Mouse (Mus musculus): ENCODE results near the gene Tyw3. TPM values are rescaled to one million over a fixed set of nuclear protein-coding genes. Genes with fewer than 3 reads are reported as not detected.

The Tyw3 gene
- total and polyA plus RNA-seq, 3 experiments: 46.8 to 70.4 (median 62.5) TPM

DNA sequence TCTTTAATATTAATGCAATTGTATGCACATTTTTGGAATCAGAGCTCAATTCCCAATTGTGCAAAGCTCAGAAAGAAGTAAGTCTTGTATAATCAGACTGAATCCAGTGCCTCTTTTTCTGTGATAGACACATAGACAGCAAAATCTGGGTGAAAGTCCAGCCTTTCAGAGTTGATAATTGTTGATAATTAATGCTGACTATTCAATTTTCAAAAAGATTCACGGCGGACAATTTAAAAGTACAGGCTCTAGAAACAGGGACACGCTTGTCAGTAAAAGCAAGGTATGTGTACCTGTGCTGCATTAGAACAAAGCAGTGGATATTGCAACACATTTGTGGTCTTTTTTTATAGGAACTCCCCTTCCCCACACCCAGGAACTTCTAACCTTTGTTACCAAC lies 34.7 kb downstream of the Tyw3 start:
- no peak overlapping the region for H3K9ac ChIP-seq (ENCODE audit: insufficient read depth, low read depth)
- no peaks in the 10 kb centered on the region for H3K27me3 ChIP-seq (replicated peaks)
- no peak overlapping the region for H3K27ac ChIP-seq (ENCODE audit: insufficient read depth, low read depth)
- no peak overlapping the region for H3K4me2 ChIP-seq (ENCODE audit: insufficient read depth, low read depth, poor library complexity, severe bottlenecking)
- peaks cover 0 to 6% of the 10 kb centered on the region in 2 experiments; a peak in 2 of 4 replicates for H3K4me1 ChIP-seq (ENCODE audit: control insufficient read depth in 1 of 2, insufficient read depth in 2 of 2)
- in situ Hi-C loops (cut with MboI; ENCODE audit: low pct_ligation_motif_present, low pct_unique_long_range_greater_than_20kb, low sequenced_read_pairs) (no loop called here), dilution Hi-C loops (cut with MboI; ENCODE audit: extremely low pct_ligation_motif_present, extremely low pct_unique_long_range_greater_than_20kb, low sequenced_read_pairs) (no loop called here)
- no peaks in the 10 kb centered on the region for H3K79me2 ChIP-seq (replicated peaks; ENCODE audit: control insufficient read depth, extremely low read depth, insufficient read depth, poor library complexity, severe bottlenecking)
- H3K36me3 ChIP-seq (replicated peaks in 1 of 2; ENCODE audit: control insufficient read depth in 1 of 2, insufficient read depth in 1 of 2, low read length in 1 of 2): peaks cover 0 to 2% of the 10 kb centered on the region in 2 experiments
- no peak for DNase-seq (ENCODE audit: extremely low read depth)
- peak; percentile 87; the same call in 1 of the 2 replicates for TF ChIP-seq MAFK (IDR thresholded peaks at IDR 0.05; ENCODE audit: insufficient replicate concordance, low read length)
- no peak for TF ChIP-seq E2F4 (IDR thresholded peaks at IDR 0.05; ENCODE audit: insufficient replicate concordance, low read depth, low read length)
- TF ChIP-seq UBTF (IDR thresholded peaks at IDR 0.05; ENCODE audit: low read depth, low read length): no peak
- no peak for TF ChIP-seq IRF4 (IDR thresholded peaks at IDR 0.05; ENCODE audit: low read depth, low read length)
- no peaks in the 10 kb centered on the region for H3K9me3 ChIP-seq (replicated peaks; ENCODE audit: low read length)
- H3K4me3 ChIP-seq (replicated peaks in 1 of 3; ENCODE audit: low read depth in 2 of 3, low read length in 2 of 3, poor library complexity in 1 of 3): no peak overlapping the region

- Histone ChIP-seq H3K4me2 (ENCODE audit: insufficient read depth, low read depth, poor library complexity, severe bottlenecking) (no peak overlapping the region), H3K79me2 (replicated peaks; ENCODE audit: control insufficient read depth, extremely low read depth, insufficient read depth, poor library complexity, severe bottlenecking) (no peaks in the 10 kb centered on the region), H3K9me3 (replicated peaks; ENCODE audit: low read length) (no peaks in the 10 kb centered on the region), H3K4me3 (replicated peaks in 1 of 3; ENCODE audit: low read depth in 2 of 3, low read length in 2 of 3, poor library complexity in 1 of 3) (no peak overlapping the region), H3K9ac (ENCODE audit: insufficient read depth, low read depth) (no peak overlapping the region), H3K4me1 (ENCODE audit: control insufficient read depth in 1 of 2, insufficient read depth in 2 of 2) (peaks cover 11 to 42% of the 10 kb centered on the region in 2 experiments; a peak in 3 of 4 replicates), H3K27ac (ENCODE audit: insufficient read depth, low read depth) (no peak overlapping the region), H3K27me3 (replicated peaks) (no peaks in the 10 kb centered on the region), H3K36me3 (replicated peaks in 1 of 2; ENCODE audit: control insufficient read depth in 1 of 2, insufficient read depth in 1 of 2, low read length in 1 of 2) (no peaks in the 10 kb centered on the region)
- dilution Hi-C loops (cut with MboI; ENCODE audit: extremely low pct_ligation_motif_present, extremely low pct_unique_long_range_greater_than_20kb, low sequenced_read_pairs) (no loop called here), in situ Hi-C loops (cut with MboI; ENCODE audit: low pct_ligation_motif_present, low pct_unique_long_range_greater_than_20kb, low sequenced_read_pairs) (no loop called here)
- DNase-seq (ENCODE audit: extremely low read depth): no peak
- no peak for TF ChIP-seq ELF1 (IDR thresholded peaks at IDR 0.05; ENCODE audit: low read depth, low read length)
- TF ChIP-seq SIN3A (IDR thresholded peaks at IDR 0.05; ENCODE audit: low read length): no peak
- no peak for TF ChIP-seq MAX (IDR thresholded peaks at IDR 0.05; ENCODE audit: low read length)
- TF ChIP-seq POLR2AphosphoS2 (IDR thresholded peaks at IDR 0.05; ENCODE audit: low read depth, low read length): no peak
- TF ChIP-seq RCOR1 (conservative IDR thresholded peaks at IDR 0.05; ENCODE audit: low read depth, low read length): no peak
- TF ChIP-seq ETS1 (conservative IDR thresholded peaks at IDR 0.05; ENCODE audit: low read depth, low read length): no peak
These were observed 45.9 kb downstream of the Tyw3 start for GRCm38 (mm10) chr3:154551035-154551411.

DNA sequence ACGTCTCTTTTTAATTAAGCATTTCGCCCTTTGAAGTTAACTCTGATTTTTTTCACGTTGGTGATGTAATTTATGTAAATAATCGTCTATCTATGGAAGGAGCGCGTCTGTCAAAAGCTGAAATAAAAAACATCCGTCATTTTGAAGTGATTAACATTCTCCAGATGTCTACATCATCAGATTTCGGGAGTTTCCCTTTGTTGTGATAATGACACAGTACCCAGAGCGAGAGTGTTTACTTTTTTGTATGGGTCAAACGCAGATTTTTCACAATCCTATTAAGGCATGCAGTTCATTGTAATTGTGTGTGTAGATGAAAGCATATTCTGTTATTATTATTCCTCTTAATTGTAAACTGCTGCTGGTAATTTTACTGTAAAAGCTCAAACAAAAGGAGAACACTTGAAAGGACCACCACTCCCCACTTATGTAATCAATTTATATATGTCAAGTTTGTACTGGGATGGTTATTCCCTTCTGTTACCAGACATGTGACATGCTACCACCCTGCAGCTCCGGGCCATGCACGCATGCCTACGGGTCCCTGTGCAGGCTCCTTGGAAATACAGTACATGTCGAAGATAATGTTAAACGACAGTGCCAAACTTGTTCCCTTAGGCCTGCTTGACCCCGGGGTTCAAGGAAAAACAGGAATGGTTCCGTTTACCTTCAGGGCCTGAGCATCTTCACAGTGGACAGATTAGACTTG lies 46.4 kb downstream of the Tyw3 start:
- TF ChIP-seq RAD21 (IDR thresholded peaks at IDR 0.05; ENCODE audit: low read depth, low read length) (no peak), EP300 (IDR thresholded peaks at IDR 0.05; ENCODE audit: low read length) (no peak), E2F4 (IDR thresholded peaks at IDR 0.05; ENCODE audit: insufficient replicate concordance, low read depth, low read length) (no peak), TBP (conservative IDR thresholded peaks at IDR 0.05; ENCODE audit: low read depth, low read length) (no peak), SMC3 (IDR thresholded peaks at IDR 0.05; ENCODE audit: low read depth, low read length) (no peak), POLR2A (IDR thresholded peaks at IDR 0.05; ENCODE audit: low read depth, low read length) (no peak), NRF1 (IDR thresholded peaks at IDR 0.05; ENCODE audit: low read depth, low read length) (no peak), UBTF (IDR thresholded peaks at IDR 0.05; ENCODE audit: low read depth, low read length) (no peak), ZNF384 (IDR thresholded peaks at IDR 0.05; ENCODE audit: low read depth, low read length) (no peak), ZMIZ1 (IDR thresholded peaks at IDR 0.05; ENCODE audit: low read depth, low read length) (no peak), JUND (conservative IDR thresholded peaks at IDR 0.05; ENCODE audit: low read depth, low read length) (no peak), MYC (IDR thresholded peaks at IDR 0.05; ENCODE audit: low read depth, low read length) (no peak), BHLHE40 (IDR thresholded peaks at IDR 0.05; ENCODE audit: low read depth, low read length) (no peak), PAX5 (IDR thresholded peaks at IDR 0.05; ENCODE audit: low read length) (no peak), MEF2A (IDR thresholded peaks at IDR 0.05; ENCODE audit: borderline replicate concordance, low read depth, low read length) (no peak), NELFE (IDR thresholded peaks at IDR 0.05; ENCODE audit: low read depth, low read length) (no peak), MAFK (IDR thresholded peaks at IDR 0.05; ENCODE audit: insufficient replicate concordance, low read length) (no peak), CTCF (conservative IDR thresholded peaks at IDR 0.05 in 1 of 2, IDR thresholded peaks at IDR 0.05 in 1 of 2; ENCODE audit: low read depth in 2 of 2, low read length in 2 of 2) (no peak)
- Histone ChIP-seq H3K36me3 (replicated peaks in 1 of 2; ENCODE audit: control insufficient read depth in 1 of 2, insufficient read depth in 1 of 2, low read length in 1 of 2) (no peaks in the 10 kb centered on the region), H3K9ac (ENCODE audit: insufficient read depth, low read depth) (no peak overlapping the region), H3K4me1 (ENCODE audit: control insufficient read depth in 1 of 2, insufficient read depth in 2 of 2) (peaks cover 11 to 42% of the 10 kb centered on the region in 2 experiments; a peak in 3 of 4 replicates), H3K9me3 (replicated peaks; ENCODE audit: low read length) (no peaks in the 10 kb centered on the region), H3K27ac (ENCODE audit: insufficient read depth, low read depth) (no peak overlapping the region), H3K4me2 (ENCODE audit: insufficient read depth, low read depth, poor library complexity, severe bottlenecking) (no peak overlapping the region), H3K27me3 (replicated peaks) (no peaks in the 10 kb centered on the region), H3K4me3 (replicated peaks in 1 of 3; ENCODE audit: low read depth in 2 of 3, low read length in 2 of 3, poor library complexity in 1 of 3) (no peak overlapping the region), H3K79me2 (replicated peaks; ENCODE audit: control insufficient read depth, extremely low read depth, insufficient read depth, poor library complexity, severe bottlenecking) (no peaks in the 10 kb centered on the region)
- DNase-seq (ENCODE audit: extremely low read depth): no peak
- in situ Hi-C loops (cut with MboI; ENCODE audit: low pct_ligation_motif_present, low pct_unique_long_range_greater_than_20kb, low sequenced_read_pairs): no loop called here
- dilution Hi-C loops (cut with MboI; ENCODE audit: extremely low pct_ligation_motif_present, extremely low pct_unique_long_range_greater_than_20kb, low sequenced_read_pairs): no loop called here
